Mouse (Mus musculus) frontal cortex, adult (tissue): ENCODE measurements around the gene Fbxo45.
"Not testable (repeated sequence)": the region's sequence is repeated elsewhere in the genome, so short reads cannot be mapped to it uniquely, and the experiment has no call there.

Experiments used
- ATAC-seq: cut with Nextera tagmentation; 2 replicates; pipeline ENCODE4 v1.9.2; 2017; ENCODE audit warnings: mild to moderate bottlenecking, moderate library complexity, mixed read lengths; ENCODE audit not compliant: low TSS enrichment

Fbxo45 gene

DNA sequence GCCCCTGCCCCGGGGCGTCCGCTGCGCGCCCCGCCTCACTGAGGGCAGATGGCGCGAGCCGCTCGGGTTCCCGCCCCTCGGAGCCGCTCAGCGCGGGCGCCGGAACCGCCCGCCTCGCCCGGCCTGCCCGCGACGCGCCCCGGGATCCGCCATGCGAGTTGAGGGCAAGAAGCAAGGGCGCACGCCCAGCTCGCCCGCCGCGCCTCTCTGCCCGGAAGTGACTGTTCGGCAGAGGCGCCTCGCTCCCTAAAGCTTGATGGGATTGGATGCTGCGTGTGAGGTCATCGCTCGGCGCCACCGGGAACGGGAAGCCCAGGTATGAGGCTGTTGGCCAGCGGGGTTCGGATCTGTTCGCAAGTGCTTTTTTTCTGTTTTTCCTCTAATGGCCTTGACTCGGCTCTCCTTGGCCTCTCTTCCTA is at the start of gene Fbxo45, which contains the start of gene Wdr53:
TSS of gene Fbxo45 (minus strand) at position 207 of the 419 bp plus-strand sequence.
TSS of gene Wdr53 (plus strand) at position 276 of the 419 bp plus-strand sequence.
- ATAC-seq, result peak; percentile 99

DNA sequence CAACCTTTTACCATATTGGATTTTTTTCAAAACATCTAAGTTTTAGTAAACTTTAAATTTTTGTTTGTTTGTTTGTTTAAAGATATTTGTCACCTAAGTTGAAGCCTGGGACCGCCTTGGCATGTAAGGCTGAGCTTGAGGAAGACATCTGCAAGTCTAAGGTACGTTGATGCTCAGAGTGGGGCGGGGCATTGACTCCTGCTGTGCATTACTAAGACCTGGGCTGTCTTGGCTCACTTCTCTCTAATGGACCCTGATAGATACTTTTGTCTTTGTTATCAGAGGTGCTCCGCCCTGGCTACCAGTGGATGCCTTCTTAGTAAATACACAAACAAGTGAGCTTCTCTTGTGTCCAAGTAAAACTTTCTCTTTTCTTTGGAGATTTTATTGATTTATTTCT is 44.9 kb upstream of the Fbxo45 start:
- ATAC-seq, result no peak

DNA sequence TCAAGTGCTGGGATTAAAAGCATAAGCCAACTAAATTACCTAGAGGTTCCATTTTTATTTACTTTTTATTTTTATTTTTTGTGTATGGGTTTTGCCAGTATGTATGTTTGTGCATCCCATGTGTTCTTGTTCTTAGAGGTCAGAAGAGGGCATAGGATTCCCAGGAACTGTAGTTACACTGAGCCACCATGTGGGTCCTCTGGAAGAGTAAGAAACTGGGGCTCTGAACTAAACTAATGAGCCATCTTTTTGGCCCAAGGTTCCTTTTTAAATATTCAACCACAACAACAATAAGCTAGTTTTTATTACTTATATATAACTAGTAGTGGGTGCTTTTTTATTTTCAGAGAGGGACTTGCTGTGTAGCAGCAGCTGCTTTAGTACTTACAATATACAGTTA is 35.6 kb upstream of the Fbxo45 start:
- ATAC-seq, result no peak

DNA sequence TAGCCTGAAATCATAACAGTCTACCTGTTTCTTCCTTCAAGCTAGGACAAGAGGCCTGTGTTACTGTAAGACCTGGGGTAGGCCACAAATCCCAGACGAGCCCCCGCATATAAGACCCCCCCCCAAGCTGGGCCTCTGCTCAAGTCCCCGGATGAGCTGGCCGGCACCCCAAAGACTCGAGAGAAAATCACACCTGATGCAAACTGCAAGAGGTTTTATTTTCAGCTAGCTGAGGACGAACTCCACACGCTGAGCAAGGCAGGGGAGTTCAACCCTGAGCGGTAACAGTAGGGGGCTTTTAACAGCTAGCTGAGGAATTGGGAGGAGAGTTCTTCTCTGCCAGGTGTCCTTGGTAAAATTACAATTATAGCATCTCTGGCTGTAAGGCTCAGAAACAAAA is 33.3 kb upstream of the Fbxo45 start:
- no peak for ATAC-seq

DNA sequence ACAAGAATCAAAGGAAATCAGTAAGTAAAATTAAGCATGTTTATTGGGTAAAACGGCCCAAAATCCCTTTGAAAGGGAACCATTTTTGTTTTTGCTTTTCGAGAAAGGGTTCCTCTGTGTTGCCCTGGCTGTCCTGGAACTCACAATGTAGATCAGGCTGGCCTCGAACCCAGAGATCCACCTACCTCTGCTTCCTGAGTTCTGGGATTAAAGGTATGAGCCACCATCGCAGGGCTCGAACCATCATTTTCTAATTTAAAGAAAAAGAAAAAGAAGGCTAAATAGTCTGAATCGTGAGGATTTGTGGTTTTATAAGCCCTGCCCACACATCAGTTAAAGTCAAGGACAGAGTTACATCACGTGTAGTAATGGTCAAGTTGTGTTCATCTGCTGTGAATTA is 31.4 kb upstream of the Fbxo45 start:
- no peak for ATAC-seq

DNA sequence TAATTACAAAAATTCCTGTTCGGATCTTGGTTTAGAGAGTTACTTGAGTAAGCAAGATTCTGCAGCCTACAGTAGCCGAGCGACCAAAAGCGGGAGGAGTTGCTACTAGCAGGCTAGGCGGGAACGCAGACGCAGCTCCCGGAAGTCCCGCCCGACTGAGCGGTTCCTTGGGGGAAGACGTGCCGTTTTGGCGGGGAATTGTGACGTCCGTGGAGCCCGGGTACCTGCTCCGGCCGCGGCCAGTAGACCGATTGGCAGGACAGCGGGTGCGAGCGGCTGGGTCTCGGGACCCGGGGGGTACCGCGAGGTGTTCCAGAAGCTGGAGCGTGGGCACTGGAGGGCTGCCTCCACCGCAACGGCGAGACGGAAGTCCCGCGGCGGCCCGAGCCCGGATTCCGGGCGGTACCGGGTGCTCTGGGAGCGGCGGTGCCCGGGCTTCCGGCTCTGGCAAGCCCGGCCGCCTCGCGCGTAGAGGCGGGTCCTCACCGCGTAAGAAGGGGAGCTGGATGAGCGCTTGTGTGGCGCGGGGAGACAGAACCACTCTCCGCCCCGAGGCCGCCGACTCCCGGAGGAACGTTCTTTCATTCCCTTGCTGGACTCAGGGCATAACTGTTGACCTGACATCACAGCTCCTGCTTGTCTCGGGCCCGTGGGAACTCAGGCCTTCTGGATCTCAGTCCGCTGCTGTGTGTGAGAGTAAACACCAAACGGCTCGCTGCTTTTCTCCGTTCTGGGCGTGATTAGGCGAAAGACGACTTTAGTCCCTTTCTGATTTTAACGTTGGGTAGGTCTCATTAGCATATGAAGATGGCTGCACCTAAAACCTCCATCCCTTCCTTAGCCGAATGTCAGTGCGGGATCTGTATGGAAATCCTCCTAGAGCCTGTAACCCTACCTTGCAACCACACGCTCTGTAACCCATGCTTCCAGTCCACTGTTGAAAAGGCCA is 30.6 kb upstream of the Fbxo45 start, which contains the start of gene Rnf168:
TSS of gene Rnf168 (plus strand) at position 152 of the 949 bp plus-strand sequence.
- peak; percentile 99 for ATAC-seq

DNA sequence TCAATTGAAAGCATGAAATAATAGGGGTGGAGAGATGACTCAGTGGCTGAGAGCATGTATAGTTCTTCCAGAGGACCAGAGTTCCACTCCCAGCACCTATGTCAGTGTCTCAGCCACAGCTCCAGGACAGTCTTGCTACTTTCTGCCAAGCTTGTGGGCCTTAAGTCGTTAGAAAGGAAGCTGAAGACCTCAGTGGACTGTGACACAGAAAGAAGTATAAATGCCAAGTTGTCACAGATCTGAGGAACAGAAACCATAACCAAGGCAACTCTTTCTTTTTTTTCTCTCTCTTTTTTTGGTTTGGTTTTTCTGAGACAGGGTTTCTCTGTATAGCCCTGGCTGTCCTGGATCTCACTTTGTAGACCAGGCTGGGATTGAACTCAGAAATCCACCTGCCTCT is 28.9 kb upstream of the Fbxo45 start:
- ATAC-seq, result no peak

DNA sequence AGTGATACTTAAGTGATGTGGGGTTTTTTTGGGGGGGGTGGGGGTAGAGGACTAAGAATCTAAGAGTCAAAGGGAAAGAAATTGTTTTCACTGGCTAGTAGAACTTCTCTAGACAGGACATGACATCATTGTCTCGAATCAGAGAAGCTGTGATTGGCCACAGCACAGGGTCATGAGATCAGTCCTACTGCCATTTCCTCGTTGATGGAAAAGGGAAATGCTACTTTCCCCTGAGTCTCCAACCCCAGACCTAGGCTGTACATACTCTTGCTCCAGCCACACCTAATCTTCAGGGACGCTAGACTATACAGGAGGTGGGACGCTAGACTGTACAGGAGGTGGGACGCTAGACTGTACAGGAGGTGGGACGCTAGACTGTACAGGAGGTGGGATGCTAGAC is 28.1 kb upstream of the Fbxo45 start:
- ATAC-seq, result no peak

DNA sequence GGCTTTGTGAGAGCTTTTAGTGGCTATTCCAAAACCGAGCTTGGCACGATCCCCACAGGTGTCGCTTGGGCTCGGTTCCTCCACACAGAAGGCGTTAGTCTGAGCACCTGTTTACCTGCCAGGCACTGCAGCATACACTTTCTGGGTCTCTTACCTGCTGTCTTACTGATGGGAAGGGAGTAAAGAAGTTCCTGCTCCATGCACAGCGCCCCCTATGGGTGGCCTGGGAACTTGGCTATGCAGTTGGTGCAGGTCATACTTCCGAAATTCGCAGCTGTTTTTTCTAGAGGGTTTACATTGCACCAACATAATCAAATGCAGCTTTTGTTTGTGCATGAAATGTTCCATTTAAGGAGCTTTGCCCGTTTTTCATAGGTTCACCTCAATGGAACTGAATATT is 26.4 kb upstream of the Fbxo45 start:
- no peak for ATAC-seq

DNA sequence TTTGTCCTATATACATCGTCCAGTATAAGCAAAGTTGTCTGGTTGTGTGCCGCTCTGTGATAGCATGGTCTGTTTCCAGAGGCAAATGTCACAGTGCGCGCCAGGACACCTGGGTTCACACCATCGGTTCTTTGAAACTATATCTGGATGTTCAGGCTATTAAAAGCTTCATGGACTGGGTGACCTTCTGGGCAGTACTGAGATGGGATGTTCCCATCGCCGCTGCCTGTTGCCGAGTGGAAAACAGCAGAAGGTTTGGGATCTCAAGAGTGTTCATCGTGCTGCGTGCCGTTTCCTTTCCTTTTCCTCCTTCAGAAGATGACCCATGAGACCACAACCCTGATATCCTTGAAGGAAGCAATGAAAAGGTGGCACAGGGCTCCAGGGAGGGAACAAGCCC is 24.3 kb upstream of the Fbxo45 start, which contains the start of gene Smco1:
TSS of gene Smco1 (plus strand) at position 178 of the 400 bp plus-strand sequence.
- ATAC-seq, result no peak

DNA sequence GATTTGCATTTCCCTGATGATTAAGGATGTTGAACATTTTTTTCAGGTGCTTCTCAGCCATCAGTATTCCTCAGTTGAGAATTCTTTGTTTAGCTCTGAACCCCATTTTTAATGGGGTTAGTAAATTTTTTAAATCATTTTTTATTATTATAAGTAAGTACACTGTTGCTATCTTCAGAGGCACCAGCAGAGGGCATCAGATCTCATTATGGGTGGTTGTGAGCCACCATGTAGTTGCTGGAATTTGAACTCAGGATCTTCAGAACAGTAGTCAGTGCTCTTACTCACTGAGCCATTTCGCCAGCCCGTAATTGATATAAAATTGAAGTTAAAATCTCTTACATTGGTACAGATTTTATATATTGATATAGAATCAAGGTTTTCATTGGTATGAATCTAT is 17.3 kb upstream of the Fbxo45 start:
- not testable (repeated sequence) for ATAC-seq

DNA sequence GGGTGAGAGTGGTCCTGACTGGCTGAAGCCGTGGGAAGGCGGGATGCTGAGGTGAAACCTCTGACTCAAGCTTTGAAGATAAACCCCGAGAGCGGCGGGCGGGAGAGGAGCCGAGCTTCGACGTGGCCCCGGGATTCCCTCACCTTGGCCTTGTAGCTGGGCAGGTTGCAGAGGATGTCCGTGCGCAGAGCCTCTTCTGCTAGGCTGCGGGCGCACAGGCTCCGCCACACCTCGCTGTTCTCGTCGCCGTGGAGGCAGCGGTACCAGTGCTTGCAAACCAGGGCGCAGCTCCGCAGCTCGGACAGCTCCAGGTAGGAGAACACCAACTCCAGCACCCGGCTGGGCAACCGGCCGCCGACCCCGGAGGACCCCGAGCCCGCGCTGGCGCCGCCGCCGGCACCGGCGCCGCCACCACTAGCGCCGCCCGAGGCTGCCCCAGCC is 587 bp downstream of the Fbxo45 start:
- ATAC-seq, result peak; percentile 48

DNA sequence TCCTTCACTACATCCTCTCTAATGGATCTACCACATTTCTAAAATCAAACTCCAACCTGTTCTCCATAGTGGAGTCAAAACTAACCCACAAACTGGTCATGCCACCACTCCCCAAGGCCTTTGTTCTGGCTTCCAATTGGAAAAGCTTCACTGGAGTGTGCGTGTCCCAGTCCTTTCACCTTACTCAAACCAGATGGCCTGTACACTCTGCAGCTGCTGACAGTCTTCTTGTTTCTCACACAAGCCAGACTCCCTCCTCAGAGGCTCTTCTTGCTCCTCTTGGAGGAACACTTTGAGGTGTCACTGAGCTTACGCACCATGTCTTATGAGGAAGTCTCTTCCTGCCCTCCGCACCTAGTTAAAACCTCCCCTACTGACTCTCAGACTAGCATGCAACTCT is 3.1 kb downstream of the Fbxo45 start:
- no peak for ATAC-seq

DNA sequence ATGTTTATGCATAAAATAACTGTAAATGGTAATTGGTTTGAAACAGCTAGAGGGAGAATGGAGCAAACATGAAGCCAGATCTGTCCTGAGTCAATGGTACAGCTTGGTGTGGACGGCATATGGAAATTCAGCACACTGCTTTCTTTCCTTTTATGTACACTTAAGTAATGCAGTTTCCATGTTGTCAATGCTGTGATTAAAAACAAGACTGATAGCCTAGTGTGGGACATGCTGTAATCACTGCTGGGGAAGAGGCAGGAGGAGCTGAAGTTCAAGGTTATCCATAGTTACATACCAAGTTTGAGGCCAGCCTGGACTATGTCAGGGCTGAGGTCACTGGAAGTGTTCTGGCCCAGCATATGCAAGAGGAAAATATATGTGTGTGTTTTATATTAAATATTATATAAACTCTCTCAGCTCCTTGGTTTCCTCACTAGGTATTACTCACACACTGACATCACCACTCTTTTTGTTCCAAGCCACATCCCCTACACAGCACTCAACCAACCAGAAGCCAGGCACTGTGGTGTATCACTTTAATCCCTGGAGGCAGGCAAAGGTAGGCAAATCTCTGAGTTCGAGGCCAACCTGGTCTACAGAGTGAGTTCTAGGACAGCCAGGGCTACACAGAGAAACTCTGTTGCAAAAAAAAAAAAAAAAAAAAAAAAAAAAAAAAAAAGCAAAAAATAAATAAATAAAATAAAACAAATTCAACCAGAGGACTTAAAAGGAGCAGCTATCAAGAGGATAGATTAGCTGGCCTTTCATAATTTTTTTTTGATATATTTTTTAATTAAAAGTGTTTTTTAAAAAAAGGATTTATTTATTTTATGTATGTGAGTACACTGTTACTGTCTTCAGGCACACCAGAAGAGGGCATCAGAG is 7.3 kb downstream of the Fbxo45 start:
- no peak for ATAC-seq

DNA sequence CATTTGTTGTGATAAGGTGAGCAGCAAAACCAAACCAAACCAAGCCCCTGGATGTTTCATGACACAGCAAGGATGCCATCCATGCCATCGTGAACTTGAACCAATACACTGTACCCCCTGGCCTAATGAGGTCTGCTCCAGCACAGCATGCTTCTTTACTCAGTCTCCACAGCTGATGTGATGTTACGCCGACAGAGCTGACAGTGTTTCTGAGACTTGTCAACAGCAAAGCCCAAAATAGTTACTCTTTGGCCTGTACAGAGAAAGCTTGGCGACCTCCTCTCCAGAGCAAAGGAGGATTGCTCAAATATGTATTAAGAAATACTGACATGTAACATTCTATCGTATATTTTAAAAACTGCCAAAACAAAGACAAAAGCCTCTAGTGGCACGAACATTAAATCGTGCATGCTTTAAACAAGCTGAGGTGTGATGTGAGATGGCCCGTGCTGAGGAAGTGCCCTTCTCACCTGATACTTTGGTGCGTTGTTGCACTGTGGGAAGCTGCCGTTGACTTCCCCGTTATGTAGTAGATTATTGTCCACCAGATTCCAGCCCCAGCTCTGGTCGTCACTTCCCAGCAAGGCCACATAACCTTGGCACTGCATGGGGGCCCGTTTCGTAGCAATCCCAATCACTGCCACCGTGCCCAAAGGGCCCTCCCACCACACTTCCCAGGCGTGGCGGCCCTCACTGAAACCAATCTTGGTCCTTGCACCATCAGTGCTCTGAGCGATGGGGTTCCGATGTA is 8.9 kb downstream of the Fbxo45 start:
- no peak for ATAC-seq

DNA sequence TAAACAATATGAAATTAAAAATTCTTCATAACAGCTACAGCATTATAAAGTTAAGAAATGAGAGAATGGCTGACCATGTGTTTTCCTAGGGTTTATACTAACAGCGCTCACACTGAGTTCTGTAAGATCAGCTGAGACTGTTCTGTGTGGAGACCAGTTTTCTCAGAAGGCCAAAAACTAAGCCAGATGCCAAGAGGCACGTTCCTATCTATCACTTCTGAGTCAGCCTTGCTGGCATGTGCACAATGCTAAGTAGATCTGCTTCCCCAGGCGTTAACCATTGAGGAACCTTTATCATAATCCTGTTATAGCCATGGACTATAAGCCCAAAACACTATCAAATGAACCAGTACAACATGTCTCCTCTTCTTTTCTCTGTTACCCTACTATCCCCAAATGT is 14.9 kb downstream of the Fbxo45 start:
- ATAC-seq, result not testable (repeated sequence)

DNA sequence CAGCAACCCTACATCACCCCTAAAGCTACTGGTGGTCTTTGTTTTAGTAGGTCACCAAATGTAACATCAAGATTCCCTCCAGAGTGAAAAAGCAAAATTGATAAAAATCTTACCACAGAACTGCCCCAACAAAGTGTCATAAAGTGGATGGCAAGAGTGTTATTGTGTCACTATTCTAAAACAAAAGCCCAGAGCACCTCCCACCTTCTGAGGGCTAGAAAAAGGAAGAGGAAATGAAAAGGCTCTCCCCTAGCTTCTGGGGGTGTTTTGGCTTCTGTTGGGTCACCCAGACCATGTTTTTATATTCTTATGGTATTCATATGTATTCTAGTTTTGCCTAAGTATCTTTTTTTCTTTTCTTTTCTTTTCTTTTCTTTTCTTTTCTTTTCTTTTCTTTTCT is 24.6 kb downstream of the Fbxo45 start:
- ATAC-seq, result no peak

DNA sequence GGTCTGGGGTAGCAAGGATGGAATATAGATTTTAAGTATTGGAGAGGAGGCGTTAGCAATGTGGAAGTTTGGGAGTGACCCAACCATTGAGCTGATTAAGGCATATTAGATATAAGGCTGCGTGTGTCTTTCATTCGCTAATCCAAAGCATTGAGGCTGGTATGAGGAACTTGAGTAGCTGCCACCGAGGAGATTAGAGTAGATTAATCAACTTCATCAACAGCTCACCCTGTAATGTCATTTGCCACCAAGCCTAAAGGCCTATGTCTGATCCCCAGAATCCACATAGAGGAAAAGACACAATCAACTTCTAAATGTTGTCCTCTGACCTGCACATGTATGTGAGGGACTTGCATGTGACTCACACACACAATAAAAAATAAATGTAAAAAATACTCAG is 25.2 kb downstream of the Fbxo45 start:
- ATAC-seq, result no peak

DNA sequence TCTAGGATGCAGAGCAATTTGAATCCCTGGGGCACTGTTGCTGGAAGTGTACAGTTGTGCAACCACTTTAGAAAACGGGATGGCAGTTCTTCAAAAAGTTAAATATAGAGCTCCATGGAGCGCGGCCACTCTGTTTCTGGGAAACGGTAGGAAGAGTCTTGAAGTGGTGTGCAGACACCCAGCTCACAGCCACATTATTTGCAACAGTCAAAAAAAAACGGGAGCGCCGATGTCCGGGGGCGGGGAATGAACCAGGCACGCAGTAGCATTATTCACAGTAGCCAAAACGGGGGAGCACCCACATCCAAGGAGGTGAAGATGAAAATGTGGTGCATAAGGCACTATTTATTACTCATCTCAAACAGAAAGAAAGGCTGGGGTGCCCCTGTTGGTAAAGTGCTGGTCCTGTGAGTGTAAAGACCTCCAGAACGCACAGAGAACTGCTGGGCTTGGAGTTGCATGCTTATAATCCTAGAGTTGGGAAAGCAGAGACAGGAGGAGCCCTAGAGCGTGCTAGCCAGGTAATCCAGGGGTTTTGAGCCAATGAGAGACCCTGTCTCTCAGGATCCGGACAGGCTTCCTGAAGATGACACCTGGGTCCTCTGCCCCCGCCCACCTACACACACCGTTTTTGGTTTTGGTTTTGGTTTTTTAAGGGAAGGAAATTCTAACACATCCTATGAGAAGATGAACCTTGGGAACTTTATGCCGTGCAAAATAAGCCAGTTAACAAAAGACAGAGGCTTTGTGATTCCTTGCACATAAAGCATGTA is 32.0 kb downstream of the Fbxo45 start:
- ATAC-seq, result peak; percentile 94

DNA sequence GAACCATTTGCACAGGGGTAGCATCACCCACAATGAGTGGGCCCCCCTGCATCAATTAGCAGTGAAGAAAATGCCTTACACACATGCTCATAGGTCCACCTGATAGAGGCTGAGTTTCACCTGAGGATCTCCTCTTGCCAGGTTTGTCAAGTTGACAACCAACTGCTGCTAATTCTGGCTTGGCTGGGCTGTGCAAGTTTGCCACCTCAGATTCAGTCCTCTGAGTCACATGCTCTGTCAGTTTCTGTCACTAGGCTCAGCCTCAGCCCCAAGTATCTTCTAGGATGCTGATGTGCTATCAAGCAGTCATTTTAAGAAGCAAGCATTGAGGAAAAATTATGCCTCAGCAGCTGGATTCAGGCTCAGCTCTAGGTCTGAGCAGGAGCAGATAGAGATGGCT is 32.8 kb downstream of the Fbxo45 start:
- ATAC-seq, result peak; percentile 46; the same call in 1 of the 2 replicates

DNA sequence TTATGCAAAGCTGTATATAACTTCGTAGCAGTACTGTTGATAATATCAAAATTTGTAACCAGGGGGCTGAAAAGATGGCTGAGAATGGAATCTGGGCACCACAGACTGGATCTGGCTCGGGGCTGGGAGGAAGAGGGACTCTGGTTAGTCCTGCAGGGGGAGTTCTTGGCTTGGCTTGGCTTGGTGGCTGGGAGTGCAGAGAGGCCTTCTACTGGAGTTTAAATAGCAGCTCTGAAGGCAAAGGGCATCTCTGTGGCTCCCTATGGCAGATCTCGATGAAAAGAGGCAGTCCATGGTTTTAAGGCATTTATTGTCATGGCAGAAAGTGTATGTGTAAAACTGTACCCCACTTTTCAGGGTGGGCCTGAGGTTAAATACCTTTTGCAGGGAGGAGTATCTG is 42.1 kb downstream of the Fbxo45 start:
- no peak for ATAC-seq
